Mouse (Mus musculus) embryo, embryonic 11 days (tissue): ENCODE data around the gene Suds3.

Experiments used
- DNase-seq: peaks from one replicate; pipeline ENCODE4 v3.0.0-alpha.2; 2015

Gene Suds3

GRCm38 (mm10) chr5:117111774-117112112, 4.2 kb downstream of the Suds3 start:
- DNase-seq, result no peak

- DNase-seq, result no peak
These were observed 4.7 kb downstream of the Suds3 start for GRCm38 (mm10) chr5:117111064-117111773.

- no peak for DNase-seq
These were observed 6.4 kb downstream of the Suds3 start for GRCm38 (mm10) chr5:117109522-117109921.

GRCm38 (mm10) chr5:117108731-117109130, 7.2 kb downstream of the Suds3 start:
- no peak for DNase-seq

GRCm38 (mm10) chr5:117108292-117108691, 7.6 kb downstream of the Suds3 start:
- DNase-seq, result no peak

GRCm38 (mm10) chr5:117105761-117106160, 10.2 kb downstream of the Suds3 start:
- DNase-seq, result no peak

- DNase-seq, result no peak
These were observed 11.6 kb downstream of the Suds3 start for GRCm38 (mm10) chr5:117104329-117104728.

- no peak for DNase-seq
These were observed 12.6 kb downstream of the Suds3 start for GRCm38 (mm10) chr5:117103194-117103929.

GRCm38 (mm10) chr5:117099742-117100141, 16.2 kb downstream of the Suds3 start:
- DNase-seq, result no peak

GRCm38 (mm10) chr5:117099008-117099407, 16.9 kb downstream of the Suds3 start:
- DNase-seq, result no peak

GRCm38 (mm10) chr5:117096716-117097115, 19.2 kb downstream of the Suds3 start:
- DNase-seq, result peak; percentile 67

GRCm38 (mm10) chr5:117094431-117094830, 21.5 kb downstream of the Suds3 start:
- DNase-seq, result peak; percentile 60

- DNase-seq, result no peak
These were observed 26.1 kb downstream of the Suds3 start for GRCm38 (mm10) chr5:117089786-117090185.

- DNase-seq, result no peak
These were observed 26.8 kb downstream of the Suds3 start for GRCm38 (mm10) chr5:117089147-117089546.

- peak; percentile 36 for DNase-seq
These were observed 28.2 kb downstream of the Suds3 start for GRCm38 (mm10) chr5:117087718-117088117.

GRCm38 (mm10) chr5:117069498-117069894, 46.4 kb downstream of the Suds3 start:
- DNase-seq, result peak; percentile 71

GRCm38 (mm10) chr5:117068808-117069497, 47.0 kb downstream of the Suds3 start:
- peak; percentile 70 for DNase-seq

GRCm38 (mm10) chr5:117068181-117068580, 47.7 kb downstream of the Suds3 start:
- peak; percentile 24 for DNase-seq

GRCm38 (mm10) chr5:117061251-117061650, 54.7 kb downstream of the Suds3 start:
- no peak for DNase-seq

GRCm38 (mm10) chr5:117060484-117061130, 55.3 kb downstream of the Suds3 start:
- no peak for DNase-seq

- no peak for DNase-seq
These were observed 66.0 kb downstream of the Suds3 start for GRCm38 (mm10) chr5:117049940-117050339.

- no peak for DNase-seq
These were observed 70.8 kb downstream of the Suds3 start for GRCm38 (mm10) chr5:117045101-117045500.

GRCm38 (mm10) chr5:117042661-117043060, 73.3 kb downstream of the Suds3 start:
- no peak for DNase-seq
